Mouse (Mus musculus): ENCODE results near the gene Nfya.

- no peak for TF ChIP-seq TAL1 (IDR thresholded peaks at IDR 0.05; ENCODE audit: low read length)
- no peak for TF ChIP-seq GATA1 (IDR thresholded peaks at IDR 0.05; ENCODE audit: low read length)
Observed at GRCm38 (mm10) chr17:48427852-48428530, 18.3 kb upstream of the Nfya start.
